Mouse (Mus musculus) intestine, postnatal 0 days (tissue): ENCODE data around the gene Afap1. TPM values are rescaled to one million over a fixed set of nuclear protein-coding genes. Genes with fewer than 3 reads are reported as not detected.

ENCODE experiments used
- ATAC-seq: fragments of 200-750 bp; cut with Nextera tagmentation; 2 replicates; pipeline ENCODE4 v1.8.0; 2017; ENCODE audit warnings: mild to moderate bottlenecking, moderate TSS enrichment, moderate library complexity
- H3K27ac ChIP-seq: fragments of 300-500 bp; sonication (generic); 2 replicates; pipeline ENCODE4 v1.5.1; 2014; ENCODE audit warnings: mild to moderate bottlenecking, low read depth, low read length, moderate library complexity
- H3K27me3 ChIP-seq: fragments of 300-500 bp; sonication (generic); replicated peaks from 2 replicates; pipeline ENCODE4 v1.6.1; 2014; ENCODE audit warnings: low read length, mixed read lengths; ENCODE audit not compliant: control insufficient read depth, insufficient read depth
- H3K36me3 ChIP-seq: fragments of 300-500 bp; sonication (generic); 2 replicates; pipeline ENCODE4 v1.6.1; 2014; ENCODE audit warnings: mild to moderate bottlenecking, moderate library complexity; ENCODE audit not compliant: control insufficient read depth, insufficient read depth
- H3K4me1 ChIP-seq: fragments of 300-500 bp; sonication (generic); replicated peaks from 2 replicates; pipeline ENCODE4 v1.6.1; 2014; ENCODE audit warnings: antibody characterized with exemption, low read length, mixed read lengths; ENCODE audit not compliant: control insufficient read depth, insufficient read depth
- H3K4me2 ChIP-seq: fragments of 300-500 bp; sonication (generic); replicated peaks from 2 replicates; pipeline ENCODE4 v1.6.1; 2014; ENCODE audit warnings: low read depth, mild to moderate bottlenecking, moderate library complexity
- H3K4me3 ChIP-seq: fragments of 300-500 bp; sonication (generic); 2 replicates; pipeline ENCODE4 v1.5.1; 2014; ENCODE audit warnings: low read depth, low read length
- H3K9ac ChIP-seq: fragments of 300-500 bp; sonication (generic); 2 replicates; pipeline ENCODE4 v1.6.1; 2014; ENCODE audit warnings: mild to moderate bottlenecking, low read depth, low read length
- H3K9me3 ChIP-seq: fragments of 300-500 bp; sonication (generic); 2 replicates; pipeline ENCODE4 v1.6.1; 2016; ENCODE audit warnings: mixed run types; ENCODE audit not compliant: control insufficient read depth
- CTCF ChIP-seq: sonication (generic); IDR thresholded peaks from 2 replicates; pipeline ENCODE4 v1.5.1; 2016; ENCODE audit warnings: low read depth, mild to moderate bottlenecking, control low read depth, antibody characterized with exemption, moderate library complexity
- WGBS: fragments of 180-500 bp; shearing (Covaris S2); extraction: QIAGEN DNeasy Blood & Tissue Kit; methylation state at CpG from one replicate; pipeline ENCODE4 v1.1.7; 2014; 5-methylcytosine and 5-hydroxymethylcytosine counted together
- polyA plus RNA-seq: library from polyadenylated mRNA; unstranded; fragments of >200 nt; fragmentation: Nextera tagmentation; extraction: Ambion mirVana; gene quantifications from 2 replicates; pipeline ENCODE4 v1.2.1, GENCODE M21; 2015

Afap1 gene
- 7.9 and 8.1 TPM in 2 replicates for polyA plus RNA-seq

DNA sequence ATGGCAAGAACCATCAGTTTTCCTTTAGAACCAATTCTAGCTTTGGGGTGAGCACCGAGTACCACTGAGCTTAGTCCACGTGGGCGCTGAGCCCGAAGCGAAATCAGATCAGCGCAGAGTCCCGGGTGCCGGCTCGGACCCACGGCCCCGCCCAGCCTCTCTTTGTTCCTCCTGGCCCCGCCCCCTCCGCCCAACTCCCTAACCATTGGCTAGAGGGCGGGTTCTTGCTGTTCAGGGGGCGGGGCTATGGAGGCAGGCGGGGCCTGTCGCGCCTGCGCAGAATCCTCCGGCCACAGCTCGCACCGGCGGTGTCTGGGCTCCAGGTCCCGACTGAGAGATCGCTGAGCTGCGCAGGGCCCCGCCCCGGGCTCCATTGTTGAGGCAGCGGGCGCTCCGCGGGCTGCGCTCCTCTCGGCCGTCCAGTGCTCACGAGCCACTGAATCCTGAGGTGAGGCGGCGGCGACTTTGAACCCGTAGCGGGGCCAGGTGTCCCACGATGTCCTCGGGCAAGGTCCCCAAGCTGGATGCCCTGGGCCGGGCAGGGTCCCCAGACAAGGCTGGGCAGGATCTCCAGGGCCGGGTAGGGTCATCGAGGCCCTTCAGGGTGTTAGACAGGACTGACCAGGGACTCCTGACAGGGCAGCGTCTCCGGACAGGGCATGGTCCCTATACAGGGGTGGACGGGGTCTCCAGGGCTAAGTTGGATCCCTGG is at the start of gene Afap1:
Afap1 (plus strand) TSS at position 227 of the 712 bp plus-strand sequence.
- under 1% methylated on average over 49 of the region's 49 CpGs for WGBS
- no peaks in the 10 kb centered on the region for H3K9me3 ChIP-seq
- H3K27ac ChIP-seq: peak within 1 kb of the TSS; percentile 50; the same call in 1 of the 2 replicates
- peak; percentile 94 for ATAC-seq
- no peaks in the 10 kb centered on the region for H3K36me3 ChIP-seq
- H3K27me3 ChIP-seq: 0 out of 2 replicates have a peak, but pooled peaks cover 5% of the 10 kb centered on the region
- H3K4me1 ChIP-seq: no peaks in the 10 kb centered on the region; the same call in 1 of the 2 replicates
- peak within 1 kb of the TSS; percentile 93 for H3K4me2 ChIP-seq
- peak within 1 kb of the TSS; percentile 74 for H3K4me3 ChIP-seq
- TF ChIP-seq CTCF: no peak
- peak within 1 kb of the TSS; percentile 63 for H3K9ac ChIP-seq

DNA sequence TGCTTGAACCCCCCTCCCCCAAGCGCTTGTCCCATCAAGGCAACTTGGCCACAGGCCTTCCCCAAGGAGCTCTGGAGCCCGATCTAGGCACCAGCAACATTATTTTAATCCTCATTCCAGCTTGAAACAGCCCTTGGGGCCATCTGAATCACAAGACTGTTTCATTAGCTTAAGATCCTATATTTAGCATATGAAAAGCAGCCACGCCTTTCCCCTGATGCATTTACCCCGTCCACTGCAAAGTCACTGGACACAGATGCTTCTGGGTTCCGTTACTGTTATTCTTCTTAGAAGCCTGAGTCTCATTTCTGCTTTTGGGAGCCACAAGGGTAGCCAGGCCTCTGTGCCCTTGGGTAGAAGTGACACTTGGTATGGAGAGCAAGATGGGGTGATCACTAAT is 41.6 kb upstream of the Afap1 start:
- Histone ChIP-seq H3K27ac (no peak overlapping the region), H3K4me3 (no peak overlapping the region), H3K9me3 (no peaks in the 10 kb centered on the region), H3K4me2 (no peak overlapping the region), H3K9ac (no peak overlapping the region), H3K27me3 (no peaks in the 10 kb centered on the region), H3K36me3 (no peaks in the 10 kb centered on the region), H3K4me1 (no peaks in the 10 kb centered on the region)
- TF ChIP-seq CTCF: no peak
- ATAC-seq: no peak
- 74% methylated on average over 5 of the region's 5 CpGs for WGBS

DNA sequence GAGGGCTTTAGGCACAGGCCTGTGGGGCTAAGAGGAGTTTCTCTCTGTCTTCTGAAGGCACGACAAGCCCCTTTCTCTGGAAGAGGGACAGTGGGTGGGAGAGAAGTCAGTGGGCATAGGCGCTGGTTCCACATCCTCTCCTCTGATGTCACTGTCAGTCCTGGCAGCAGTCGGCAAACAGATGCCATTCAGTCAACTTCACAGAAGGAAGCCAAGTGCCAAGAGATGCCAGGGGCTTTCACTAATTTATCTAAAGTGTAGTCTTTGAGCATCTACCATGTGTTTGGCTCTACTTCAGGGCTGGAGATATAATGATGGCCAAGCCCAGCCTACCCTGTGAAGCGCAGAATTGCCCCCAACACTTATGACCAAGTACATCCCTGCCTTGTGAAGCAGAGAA is 39.7 kb upstream of the Afap1 start:
- 82% methylated on average over 4 of the region's 4 CpGs for WGBS
- no peak for ATAC-seq
- no peak for TF ChIP-seq CTCF
- Histone ChIP-seq H3K4me3 (no peak overlapping the region), H3K27ac (no peak overlapping the region), H3K27me3 (no peaks in the 10 kb centered on the region), H3K4me1 (no peaks in the 10 kb centered on the region), H3K36me3 (no peaks in the 10 kb centered on the region), H3K9ac (no peak overlapping the region), H3K4me2 (no peak overlapping the region), H3K9me3 (no peaks in the 10 kb centered on the region)

DNA sequence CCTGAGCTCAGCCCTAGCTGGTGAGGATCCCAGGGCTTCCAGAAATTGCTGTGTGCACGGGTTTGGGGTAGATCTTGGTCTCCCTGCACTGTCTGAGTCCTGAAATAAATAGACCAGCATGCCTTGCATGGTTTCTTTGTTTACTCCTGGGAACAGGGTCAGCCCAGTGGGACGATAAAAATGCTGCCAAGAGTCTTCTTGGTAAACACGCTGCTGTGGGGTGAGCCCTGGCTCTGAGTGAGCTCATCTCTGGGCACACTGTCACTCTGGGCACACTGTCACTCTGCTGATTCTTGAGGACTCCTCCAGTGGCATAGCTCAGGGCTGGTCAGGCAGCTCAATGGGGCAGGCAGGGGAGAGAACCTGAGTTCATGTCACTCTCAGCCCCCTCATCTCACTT is 36.9 kb upstream of the Afap1 start:
- Histone ChIP-seq H3K4me2 (no peak overlapping the region), H3K4me3 (no peak overlapping the region), H3K27me3 (no peaks in the 10 kb centered on the region), H3K36me3 (no peaks in the 10 kb centered on the region), H3K4me1 (no peaks in the 10 kb centered on the region), H3K9me3 (no peaks in the 10 kb centered on the region), H3K27ac (no peak overlapping the region), H3K9ac (no peak overlapping the region)
- ATAC-seq: no peak
- 12% methylated on average over 3 of the region's 3 CpGs for WGBS
- no peak for TF ChIP-seq CTCF

DNA sequence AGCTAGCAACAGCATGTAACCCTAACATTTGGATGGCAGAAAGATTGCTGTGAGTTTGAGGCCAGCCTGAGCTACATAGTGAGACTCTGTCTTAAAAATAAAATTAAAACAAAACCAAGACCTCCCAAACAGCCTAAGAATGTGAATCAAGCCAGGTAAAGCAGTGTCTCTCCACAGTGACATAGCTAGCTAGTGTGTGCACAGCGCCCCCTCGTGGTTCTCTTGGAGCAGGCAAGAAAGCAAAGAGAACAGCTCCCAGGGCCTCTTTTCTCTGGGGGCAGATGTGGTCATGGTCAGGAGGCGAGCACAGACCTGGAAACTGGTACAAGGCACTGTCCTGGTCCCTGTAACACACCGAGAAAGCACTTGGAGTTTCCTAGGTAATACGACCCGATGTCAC is 35.0 kb upstream of the Afap1 start:
- H3K27me3 ChIP-seq: no peaks in the 10 kb centered on the region
- no peak overlapping the region for H3K4me3 ChIP-seq
- no peak overlapping the region for H3K27ac ChIP-seq
- no peak overlapping the region for H3K4me2 ChIP-seq
- 23% methylated on average over 6 of the region's 6 CpGs for WGBS
- H3K9me3 ChIP-seq: no peaks in the 10 kb centered on the region
- H3K36me3 ChIP-seq: no peaks in the 10 kb centered on the region
- H3K4me1 ChIP-seq: no peaks in the 10 kb centered on the region
- TF ChIP-seq CTCF: peak; percentile 94
- H3K9ac ChIP-seq: no peak overlapping the region
- ATAC-seq: no peak

DNA sequence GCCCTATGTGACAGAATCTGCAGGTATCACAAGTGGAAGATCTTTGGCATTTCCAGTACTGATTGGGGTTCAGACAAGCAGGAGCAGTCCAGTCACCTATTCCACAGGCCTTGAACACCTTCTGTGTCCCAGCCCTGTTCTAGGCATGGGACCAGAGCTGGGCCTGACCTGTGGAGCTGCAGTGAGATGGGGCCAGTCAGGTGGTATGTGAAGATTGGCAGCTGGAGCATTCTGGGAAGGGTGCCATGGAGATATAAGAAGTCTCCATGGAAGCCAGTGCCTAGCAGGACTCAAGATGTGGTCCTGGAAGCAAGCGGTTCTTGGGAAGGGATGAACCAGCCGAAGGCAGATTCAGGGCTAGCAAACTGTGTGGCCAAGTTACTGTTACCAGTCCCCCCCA is 31.7 kb upstream of the Afap1 start:
- Histone ChIP-seq H3K4me2 (no peak overlapping the region), H3K9me3 (no peaks in the 10 kb centered on the region), H3K4me3 (no peak overlapping the region), H3K27ac (no peak overlapping the region), H3K4me1 (no peaks in the 10 kb centered on the region), H3K9ac (no peak overlapping the region), H3K27me3 (no peaks in the 10 kb centered on the region), H3K36me3 (no peaks in the 10 kb centered on the region)
- 89% methylated on average over 2 of the region's 2 CpGs for WGBS
- no peak for TF ChIP-seq CTCF
- ATAC-seq: no peak
